Mouse (Mus musculus) lung, adult 18-20 months (tissue): ENCODE results near the gene Hnrnpdl.
A peak's percentile ranks its signal among the peaks of the same experiment; 100 is the strongest.

Experiments used
- DNase-seq, 2 experiments: peaks; one replicate each; pipeline ENCODE4 v3.0.0; 2022; ENCODE audit warnings: mixed read lengths in 2 of 2

The Hnrnpdl gene

GRCm38 (mm10) chr5:100039602-100040142 lies at the start of gene Hnrnpdl, which contains the start of gene Enoph1:
Gene Hnrnpdl, minus strand, starts transcription at chr5:100039664.
Gene Enoph1, plus strand, starts transcription at chr5:100039985.
- DNase-seq, result peak; percentile 91 to 92

GRCm38 (mm10) chr5:100085097-100085496 lies 45.6 kb upstream of the Hnrnpdl start:
- no peak for DNase-seq

- DNase-seq, result no peak
Measured at GRCm38 (mm10) chr5:100083953-100084562, 44.6 kb upstream of the Hnrnpdl start.

GRCm38 (mm10) chr5:100082006-100082405 lies 42.5 kb upstream of the Hnrnpdl start:
- DNase-seq, result no peak

- no peak for DNase-seq
Measured at GRCm38 (mm10) chr5:100079931-100080275, 40.4 kb upstream of the Hnrnpdl start.

- DNase-seq, result no peak
Measured at GRCm38 (mm10) chr5:100079040-100079930, 39.8 kb upstream of the Hnrnpdl start.

GRCm38 (mm10) chr5:100074571-100074970 lies 35.1 kb upstream of the Hnrnpdl start:
- DNase-seq, result no peak

GRCm38 (mm10) chr5:100072557-100072956 lies 33.1 kb upstream of the Hnrnpdl start:
- DNase-seq, result no peak

GRCm38 (mm10) chr5:100071541-100071940 lies 32.1 kb upstream of the Hnrnpdl start:
- DNase-seq, result no peak

- DNase-seq, result peak; percentile 69 to 78
Measured at GRCm38 (mm10) chr5:100070255-100070654, 30.8 kb upstream of the Hnrnpdl start.

- DNase-seq, result no peak
Measured at GRCm38 (mm10) chr5:100069526-100069925, 30.1 kb upstream of the Hnrnpdl start.

GRCm38 (mm10) chr5:100067579-100067978 lies 28.1 kb upstream of the Hnrnpdl start:
- no peak for DNase-seq

GRCm38 (mm10) chr5:100060876-100061275 lies 21.4 kb upstream of the Hnrnpdl start:
- no peak for DNase-seq

- DNase-seq, result no peak
Measured at GRCm38 (mm10) chr5:100059326-100059725, 19.9 kb upstream of the Hnrnpdl start.

GRCm38 (mm10) chr5:100058729-100059128 lies 19.3 kb upstream of the Hnrnpdl start:
- no peak for DNase-seq

- no peak for DNase-seq
Measured at GRCm38 (mm10) chr5:100057461-100058209, 18.2 kb upstream of the Hnrnpdl start.

- DNase-seq, result no peak
Measured at GRCm38 (mm10) chr5:100055866-100056369, 16.5 kb upstream of the Hnrnpdl start.

- no peak for DNase-seq
Measured at GRCm38 (mm10) chr5:100054807-100055547, 15.5 kb upstream of the Hnrnpdl start.

GRCm38 (mm10) chr5:100052728-100053127 lies 13.3 kb upstream of the Hnrnpdl start:
- DNase-seq, result no peak

- no peak for DNase-seq
Measured at GRCm38 (mm10) chr5:100049904-100050303, 10.4 kb upstream of the Hnrnpdl start.

- peak; percentile 38 to 64 for DNase-seq
Measured at GRCm38 (mm10) chr5:100047871-100048270, 8.4 kb upstream of the Hnrnpdl start.

- DNase-seq, result no peak
Measured at GRCm38 (mm10) chr5:100047143-100047640, 7.7 kb upstream of the Hnrnpdl start.
